Mouse (Mus musculus) small intestine, adult 2 months (tissue): ENCODE data around the gene Nppc.

Source experiments
- CTCF ChIP-seq: fragments of 200-500 bp; IDR thresholded peaks from 2 replicates; pipeline ENCODE4 v1.5.1; 2012; ENCODE audit warnings: low read depth, mild to moderate bottlenecking, control low read depth, inconsistent platforms, low read length, moderate library complexity, mixed read lengths; ENCODE audit not compliant: insufficient replicate concordance, insufficient read length; ENCODE audit errors: extremely low read depth
- POLR2A ChIP-seq: fragments of 200-500 bp; IDR thresholded peaks from 2 replicates; pipeline ENCODE4 v1.6.1; 2012; ENCODE audit warnings: low read depth, mild to moderate bottlenecking, control low read depth, inconsistent platforms, low read length, moderate library complexity

GRCm38 (mm10) chr1:86630527-86630926 lies 39.8 kb downstream of the Nppc start:
- TF ChIP-seq CTCF: no peak
- TF ChIP-seq POLR2A: no peak
